Comparison of ENCODE assay signal across 8 mouse cellular contexts in the genomic region with DNA sequence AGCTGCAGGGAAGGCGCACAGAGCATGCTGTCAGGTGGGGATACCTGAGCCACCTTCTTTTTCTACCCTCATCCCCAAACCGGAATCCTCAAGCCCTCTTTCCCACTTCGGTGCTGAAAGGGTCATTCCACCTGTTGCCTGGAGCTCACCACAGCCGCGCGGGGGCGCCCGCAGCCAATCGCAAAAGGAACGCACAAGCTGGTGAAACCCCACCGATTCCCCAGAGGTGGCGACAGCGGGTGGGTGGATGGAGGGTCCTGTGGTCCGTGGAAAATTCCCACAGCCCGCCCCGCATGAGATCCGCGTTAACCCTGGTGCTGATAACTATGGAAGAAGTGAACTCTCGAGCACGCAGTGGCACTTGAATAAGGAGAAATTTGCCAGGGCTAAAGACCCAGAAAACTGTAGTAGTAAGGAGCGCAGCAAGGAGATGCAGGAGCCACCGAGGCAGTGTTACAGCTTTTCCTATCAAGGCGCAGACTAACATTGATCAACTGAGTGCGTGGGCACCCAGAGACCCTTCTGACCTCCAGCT. TPM values are rescaled to one million over a fixed set of nuclear protein-coding genes. Genes with fewer than 3 reads are reported as not detected.
DNase-seq lines count a peak whose midpoint lies in the region; TF ChIP-seq lines count a peak whose summit lies in the region.

No protein-coding gene starts in this region.

- H3K4me1 ChIP-seq in ES-Bruce4 (ENCODE audit: control insufficient read depth, insufficient read depth, low read length), result peaks cover 2% of the 10 kb centered on the region
- no peaks in the 10 kb centered on the region for H3K4me1 ChIP-seq in embryonic fibroblast, embryonic 13.5 days (ENCODE audit: control insufficient read depth, insufficient read depth, low read length)

- intact Hi-C loops in heart, postnatal 14 days (cut with DNase I), result loop anchor here (1.0 to 5.0 kb wide), 2 partner anchors 53 to 118 kb away; no protein-coding TSS in a partner anchor

- peaks cover 3% of the 10 kb centered on the region; the same call in 1 of the 2 replicates for H3K27me3 ChIP-seq in ES-Bruce4 (ENCODE audit: control insufficient read depth, insufficient read depth, low read length, poor library complexity, severe bottlenecking)

- H3K27ac ChIP-seq in ES-Bruce4 (ENCODE audit: insufficient read depth, low read length), result no peak overlapping the region
- no peak overlapping the region for H3K27ac ChIP-seq in embryonic fibroblast, embryonic 13.5 days (ENCODE audit: insufficient read depth, low read length)

- no peak for TF ChIP-seq POLR2A in ES-Bruce4 (IDR thresholded peaks at IDR 0.05; ENCODE audit: insufficient read depth, low read length)
- no peak for TF ChIP-seq POLR2A in embryonic fibroblast, embryonic 13.5 days (IDR thresholded peaks at IDR 0.05; ENCODE audit: low read depth, low read length)

- peak; percentile 86 for DNase-seq in adrenal gland, postnatal 25 days
- DNase-seq in heart, postnatal 14 days, result peak; percentile 85 to 88
- DNase-seq in layer of hippocampus, adult 9-10 months (ENCODE audit: low spot score), result peak; percentile 45
- peak; percentile 93 for DNase-seq in lung, postnatal 10 days
- DNase-seq in right cerebral cortex, postnatal 14 days, result peak; percentile 84
- DNase-seq in urinary bladder, postnatal 36 days (ENCODE audit: low spot score in 2 of 2), result peak; percentile 74 to 75

- TF ChIP-seq EP300 in ES-Bruce4 (IDR thresholded peaks at IDR 0.05; ENCODE audit: insufficient read depth, low read depth, low read length), result 0 out of 2 replicates have a peak, but pooled peaks have one; percentile 33

- H3K9me3 ChIP-seq in ES-Bruce4 (replicated peaks; ENCODE audit: control insufficient read depth, insufficient read depth, low read length, poor library complexity, severe bottlenecking), result no peaks in the 10 kb centered on the region

- peak; percentile 93 for TF ChIP-seq CTCF in ES-Bruce4 (IDR thresholded peaks at IDR 0.05; ENCODE audit: low read depth, low read length)
- peak; percentile 84 for TF ChIP-seq CTCF in embryonic fibroblast, embryonic 13.5 days (IDR thresholded peaks at IDR 0.05; ENCODE audit: borderline replicate concordance, insufficient read depth, low read length)

- peak overlapping the region; percentile 87; the same call in 1 of the 2 replicates for H3K4me3 ChIP-seq in ES-Bruce4 (ENCODE audit: low read depth, low read length)
- H3K4me3 ChIP-seq in embryonic fibroblast, embryonic 13.5 days (ENCODE audit: insufficient read depth, low read length), result no peak overlapping the region

- no peaks in the 10 kb centered on the region for H3K36me3 ChIP-seq in ES-Bruce4 (ENCODE audit: control insufficient read depth, insufficient read depth, low read length, poor library complexity, severe bottlenecking)

- H3K9ac ChIP-seq in ES-Bruce4 (ENCODE audit: low read depth, poor library complexity, severe bottlenecking), result no peak overlapping the region

RNA-seq across cellular contexts. Expression of a gene that starts 2.0 kb away (rescaled TPM):
- 2.3 and 5.1 TPM in 2 replicates for polyA plus RNA-seq in ES-Bruce4 (2011; ENCODE audit: insufficient read depth, insufficient read length, low read depth, missing spikeins)
- 9.4 and 12.1 TPM in 2 replicates for total RNA-seq in adrenal gland, postnatal 25 days (2021)
- polyA plus RNA-seq in embryonic fibroblast, embryonic 13.5 days (2011; ENCODE audit: insufficient read length, low read depth, missing spikeins), result 0.47 and 0.63 TPM in 2 replicates
- total RNA-seq in heart, postnatal 14 days (2021), result under 1 TPM in 1 of 2 experiments, not detected in 1; 0.27 TPM

RNA-seq across cellular contexts. Expression of a gene that starts 11.0 kb away (rescaled TPM):
- polyA plus RNA-seq in ES-Bruce4 (2011; ENCODE audit: insufficient read depth, insufficient read length, low read depth, missing spikeins), result not detected in 2 replicates
- total RNA-seq in adrenal gland, postnatal 25 days (2021), result not detected in 2 replicates
- polyA plus RNA-seq in embryonic fibroblast, embryonic 13.5 days (2011; ENCODE audit: insufficient read length, low read depth, missing spikeins), result not detected in 2 replicates
- total RNA-seq in heart, postnatal 14 days (2021), result 10 to 100 TPM; 51.4 to 58.5 TPM

RNA-seq across cellular contexts. Expression of a gene that starts 13.8 kb away (rescaled TPM):
- polyA plus RNA-seq in ES-Bruce4 (2011; ENCODE audit: insufficient read depth, insufficient read length, low read depth, missing spikeins), result 46.5 and 50.8 TPM in 2 replicates
- total RNA-seq in adrenal gland, postnatal 25 days (2021), result 83.4 and 112 TPM in 2 replicates
- 49.8 and 53.9 TPM in 2 replicates for polyA plus RNA-seq in embryonic fibroblast, embryonic 13.5 days (2011; ENCODE audit: insufficient read length, low read depth, missing spikeins)
- total RNA-seq in heart, postnatal 14 days (2021), result 10 to 100 TPM; 35.0 to 37.9 TPM

RNA-seq across cellular contexts. Expression of a gene that starts 15.4 kb away (rescaled TPM):
- polyA plus RNA-seq in ES-Bruce4 (2011; ENCODE audit: insufficient read depth, insufficient read length, low read depth, missing spikeins), result 41.7 and 55.3 TPM in 2 replicates
- total RNA-seq in adrenal gland, postnatal 25 days (2021), result 1.3 TPM in 2 replicates
- 44.5 and 59.0 TPM in 2 replicates for polyA plus RNA-seq in embryonic fibroblast, embryonic 13.5 days (2011; ENCODE audit: insufficient read length, low read depth, missing spikeins)
- total RNA-seq in heart, postnatal 14 days (2021), result 1 to 10 TPM; 1.9 to 2.1 TPM

RNA-seq across cellular contexts. Expression of a gene that starts 25.5 kb away (rescaled TPM):
- polyA plus RNA-seq in ES-Bruce4 (2011; ENCODE audit: insufficient read depth, insufficient read length, low read depth, missing spikeins), result 48.0 and 53.0 TPM in 2 replicates
- 69.7 and 76.5 TPM in 2 replicates for total RNA-seq in adrenal gland, postnatal 25 days (2021)
- 39.4 and 43.9 TPM in 2 replicates for polyA plus RNA-seq in embryonic fibroblast, embryonic 13.5 days (2011; ENCODE audit: insufficient read length, low read depth, missing spikeins)
- total RNA-seq in heart, postnatal 14 days (2021), result 10 to 100 TPM; 33.7 to 41.0 TPM

Comparison
In these comparisons a context has a peak if more than half of its experiments do, and no peak if none do; other contexts are left out.
1. RNA of a gene that starts 11.0 kb away (total RNA-seq): 51.4 to 58.5 TPM in heart, postnatal 14 days; not detected in adrenal gland, postnatal 25 days; every median in the first group is over 10 times any median in the second.
2. Peak in every context shown above with its lines, with median percentiles within 50 percentile points of each other: DNase-seq.